Mouse (Mus musculus): ENCODE data around the gene Vmn1r1. TPM values are rescaled to one million over a fixed set of nuclear protein-coding genes. Genes with fewer than 3 reads are reported as not detected.

Gene Vmn1r1
- total and polyA plus RNA-seq, 3 experiments = 0.22 TPM; not detected in 2

DNA sequence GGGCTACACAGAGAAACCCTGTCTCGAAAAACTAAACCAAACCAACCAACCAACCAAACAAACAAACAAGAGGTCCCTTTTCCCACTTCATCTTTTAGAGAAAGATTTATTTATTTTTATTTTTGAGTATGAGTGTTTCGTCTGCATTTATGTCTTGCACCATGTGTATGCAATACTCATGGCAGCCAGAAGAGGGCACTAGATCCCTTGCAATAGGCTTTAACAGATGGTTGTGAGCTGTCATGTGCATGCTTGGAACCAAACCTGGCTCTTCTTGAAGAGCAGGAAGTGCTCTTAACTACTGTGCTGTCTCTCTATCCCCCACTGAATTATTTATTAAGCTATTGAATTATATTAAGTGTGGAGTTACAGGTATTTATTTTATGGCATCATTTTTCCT lies 14.3 kb downstream of the Vmn1r1 start:
- H3K4me1 ChIP-seq (ENCODE audit: insufficient read depth, low read depth, low read length) = peaks cover 5% of the 10 kb centered on the region; the same call in 1 of the 2 replicates
- DNase-seq (ENCODE audit: low spot score) (no peak), ATAC-seq (ENCODE audit: extremely low read depth, insufficient number of reproducible peaks, low FRiP score, poor library complexity, severe bottlenecking) (no peak)
- peaks cover 3% of the 10 kb centered on the region; the same call in 1 of the 2 replicates for H3K27me3 ChIP-seq (ENCODE audit: insufficient read depth, low read length)
- TF ChIP-seq TAL1 (conservative IDR thresholded peaks at IDR 0.05; ENCODE audit: low read depth, low read length) (no peak), CTCF (IDR thresholded peaks at IDR 0.05; ENCODE audit: low read depth, low read length) (peak; percentile 56)
- no peaks in the 10 kb centered on the region for H3K36me3 ChIP-seq (replicated peaks)
- H3K4me3 ChIP-seq (ENCODE audit: low read depth, low read length) = no peak overlapping the region
- no peaks in the 10 kb centered on the region for H3K9me3 ChIP-seq (replicated peaks)

- Histone ChIP-seq H3K9me3 (replicated peaks) (no peaks in the 10 kb centered on the region), H3K36me3 (replicated peaks) (no peaks in the 10 kb centered on the region), H3K27me3 (ENCODE audit: insufficient read depth, low read length) (peaks cover 3% of the 10 kb centered on the region; the same call in 1 of the 2 replicates), H3K4me3 (ENCODE audit: low read depth, low read length) (no peak overlapping the region), H3K4me1 (ENCODE audit: insufficient read depth, low read depth, low read length) (peaks cover 5% of the 10 kb centered on the region; the same call in 1 of the 2 replicates)
- DNase-seq (ENCODE audit: low spot score) (no peak), ATAC-seq (ENCODE audit: extremely low read depth, insufficient number of reproducible peaks, low FRiP score, poor library complexity, severe bottlenecking) (no peak)
- no peak for TF ChIP-seq TAL1 (conservative IDR thresholded peaks at IDR 0.05; ENCODE audit: low read depth, low read length)
- TF ChIP-seq GATA2 (IDR thresholded peaks at IDR 0.05; ENCODE audit: borderline replicate concordance, low read depth, low read length) = no peak
- no peak for TF ChIP-seq GATA1 (IDR thresholded peaks at IDR 0.05; ENCODE audit: borderline replicate concordance, low read length)
- no peak for TF ChIP-seq CTCF (IDR thresholded peaks at IDR 0.05; ENCODE audit: low read depth, low read length)
- TF ChIP-seq POLR2AphosphoS5 (IDR thresholded peaks at IDR 0.05; ENCODE audit: insufficient replicate concordance, low read depth, low read length) = no peak
Observed at GRCm38 (mm10) chr1:182148864-182149514, 15.3 kb downstream of the Vmn1r1 start.

DNA sequence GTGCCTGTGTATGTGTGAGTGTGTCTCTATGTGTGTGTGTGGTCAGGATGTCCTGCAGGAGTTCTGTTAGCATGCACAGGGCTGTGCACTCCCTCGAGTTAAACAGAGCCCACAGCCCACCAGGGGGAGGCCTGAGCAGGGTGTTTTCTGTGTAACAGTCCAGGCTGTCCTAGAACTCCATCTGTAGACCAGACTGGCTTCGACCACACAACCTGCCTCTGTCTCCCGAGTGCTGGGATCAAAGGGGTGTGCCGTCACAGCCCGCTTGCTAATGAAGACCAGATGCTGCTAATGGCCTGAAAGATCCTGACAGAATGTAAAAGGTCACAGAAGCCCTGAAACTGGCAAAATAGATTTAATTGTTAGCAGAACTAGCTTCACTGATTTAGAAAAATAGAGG lies 18.7 kb downstream of the Vmn1r1 start:
- TF ChIP-seq GATA2 (IDR thresholded peaks at IDR 0.05; ENCODE audit: borderline replicate concordance, low read depth, low read length) = no peak
- TF ChIP-seq POLR2AphosphoS5 (IDR thresholded peaks at IDR 0.05; ENCODE audit: insufficient replicate concordance, low read depth, low read length) = no peak
- TF ChIP-seq CTCF (IDR thresholded peaks at IDR 0.05; ENCODE audit: low read depth, low read length) = no peak
- no peak for TF ChIP-seq GATA1 (IDR thresholded peaks at IDR 0.05; ENCODE audit: borderline replicate concordance, low read length)
- TF ChIP-seq TAL1 (conservative IDR thresholded peaks at IDR 0.05; ENCODE audit: low read depth, low read length) = no peak
- Histone ChIP-seq H3K27me3 (ENCODE audit: insufficient read depth, low read length) (peaks cover 7% of the 10 kb centered on the region; the same call in 1 of the 2 replicates), H3K9me3 (replicated peaks) (no peaks in the 10 kb centered on the region), H3K36me3 (replicated peaks) (no peaks in the 10 kb centered on the region), H3K4me1 (ENCODE audit: insufficient read depth, low read depth, low read length) (peaks cover 5% of the 10 kb centered on the region; the same call in 1 of the 2 replicates), H3K4me3 (ENCODE audit: low read depth, low read length) (no peak overlapping the region)
- DNase-seq (ENCODE audit: low spot score) = no peak
- no peak for ATAC-seq (ENCODE audit: extremely low read depth, insufficient number of reproducible peaks, low FRiP score, poor library complexity, severe bottlenecking)

DNA sequence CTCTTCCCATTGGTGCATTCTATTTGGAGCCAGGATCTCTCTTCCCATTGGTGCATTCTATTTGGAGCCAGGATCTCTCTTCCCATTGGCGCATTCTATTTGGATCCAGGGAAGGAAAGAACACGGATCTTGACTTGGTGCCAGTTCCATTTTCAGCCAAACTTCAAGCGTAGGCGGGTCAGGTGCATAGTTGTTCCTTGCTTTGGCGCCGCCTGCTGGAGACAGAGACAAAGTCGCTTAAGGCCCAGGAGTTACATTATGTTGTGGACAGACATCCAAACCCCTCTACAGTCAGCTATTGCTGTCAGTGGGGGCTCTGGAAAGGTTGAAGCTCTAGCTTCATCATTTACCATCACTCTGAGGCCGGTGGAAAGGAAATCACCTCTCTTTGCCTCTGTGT lies 21.0 kb downstream of the Vmn1r1 start:
- no peaks in the 10 kb centered on the region for H3K9me3 ChIP-seq (replicated peaks)
- H3K27me3 ChIP-seq (ENCODE audit: insufficient read depth, low read length) = peaks cover 18% of the 10 kb centered on the region; the same call in 1 of the 2 replicates
- no peaks in the 10 kb centered on the region for H3K36me3 ChIP-seq (replicated peaks)
- H3K4me3 ChIP-seq (ENCODE audit: low read depth, low read length) = no peak overlapping the region
- DNase-seq (ENCODE audit: low spot score) = peak; percentile 22
- H3K4me1 ChIP-seq (ENCODE audit: insufficient read depth, low read depth, low read length) = peaks cover 17% of the 10 kb centered on the region
- TF ChIP-seq GATA2 (IDR thresholded peaks at IDR 0.05; ENCODE audit: borderline replicate concordance, low read depth, low read length) = no peak
- 0 out of 2 replicates have a peak, but pooled peaks have one; percentile 19 for TF ChIP-seq CTCF (IDR thresholded peaks at IDR 0.05; ENCODE audit: low read depth, low read length)
- no peak for TF ChIP-seq TAL1 (conservative IDR thresholded peaks at IDR 0.05; ENCODE audit: low read depth, low read length)
- no peak for TF ChIP-seq GATA1 (IDR thresholded peaks at IDR 0.05; ENCODE audit: borderline replicate concordance, low read length)
- ATAC-seq (ENCODE audit: extremely low read depth, insufficient number of reproducible peaks, low FRiP score, poor library complexity, severe bottlenecking) = peak; percentile 36

DNA sequence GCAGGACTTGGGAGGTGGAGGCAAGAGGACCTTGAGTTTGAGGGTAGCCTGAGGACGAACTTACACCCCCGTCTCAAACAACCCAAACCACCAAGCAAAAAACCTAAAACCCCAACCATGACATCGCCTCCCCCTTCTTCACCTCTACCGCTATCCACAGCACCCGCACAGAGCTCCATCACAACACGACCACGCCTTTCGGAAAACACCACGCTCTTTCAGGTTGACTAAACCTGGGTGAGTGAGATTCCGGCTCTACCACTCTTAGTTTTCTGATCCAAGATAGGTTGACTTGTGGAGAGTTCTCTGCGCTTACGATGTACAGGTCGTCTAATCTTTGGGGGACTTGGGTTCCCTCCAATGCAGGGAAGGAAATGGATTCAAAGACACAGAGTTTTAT lies 21.6 kb downstream of the Vmn1r1 start:
- no peak for TF ChIP-seq GATA1 (IDR thresholded peaks at IDR 0.05; ENCODE audit: borderline replicate concordance, low read length)
- TF ChIP-seq GATA2 (IDR thresholded peaks at IDR 0.05; ENCODE audit: borderline replicate concordance, low read depth, low read length) = no peak
- TF ChIP-seq CTCF (IDR thresholded peaks at IDR 0.05; ENCODE audit: low read depth, low read length) = no peak
- no peak for TF ChIP-seq POLR2AphosphoS5 (IDR thresholded peaks at IDR 0.05; ENCODE audit: insufficient replicate concordance, low read depth, low read length)
- no peak for TF ChIP-seq TAL1 (conservative IDR thresholded peaks at IDR 0.05; ENCODE audit: low read depth, low read length)
- H3K4me3 ChIP-seq (ENCODE audit: low read depth, low read length) = no peak overlapping the region
- no peaks in the 10 kb centered on the region for H3K9me3 ChIP-seq (replicated peaks)
- no peak for ATAC-seq (ENCODE audit: extremely low read depth, insufficient number of reproducible peaks, low FRiP score, poor library complexity, severe bottlenecking)
- H3K4me1 ChIP-seq (ENCODE audit: insufficient read depth, low read depth, low read length) = peaks cover 13% of the 10 kb centered on the region
- no peak for DNase-seq (ENCODE audit: low spot score)
- no peaks in the 10 kb centered on the region for H3K36me3 ChIP-seq (replicated peaks)
- H3K27me3 ChIP-seq (ENCODE audit: insufficient read depth, low read length) = peaks cover 18% of the 10 kb centered on the region; the same call in 1 of the 2 replicates

GRCm38 (mm10) chr1:182140370-182140769 lies 23.9 kb downstream of the Vmn1r1 start:
- ATAC-seq (ENCODE audit: extremely low read depth, insufficient number of reproducible peaks, low FRiP score, poor library complexity, severe bottlenecking) (peak; percentile 76), DNase-seq (ENCODE audit: low spot score) (peak; percentile 76)
- TF ChIP-seq CTCF (IDR thresholded peaks at IDR 0.05; ENCODE audit: low read depth, low read length) = peak; percentile 86
- no peak for TF ChIP-seq POLR2AphosphoS5 (IDR thresholded peaks at IDR 0.05; ENCODE audit: insufficient replicate concordance, low read depth, low read length)
- no peaks in the 10 kb centered on the region for H3K36me3 ChIP-seq (replicated peaks)
- peaks cover 15% of the 10 kb centered on the region; the same call in 1 of the 2 replicates for H3K27me3 ChIP-seq (ENCODE audit: insufficient read depth, low read length)
- H3K4me1 ChIP-seq (ENCODE audit: insufficient read depth, low read depth, low read length) = peaks cover 13% of the 10 kb centered on the region
- H3K9me3 ChIP-seq (replicated peaks) = no peaks in the 10 kb centered on the region
- no peak overlapping the region for H3K4me3 ChIP-seq (ENCODE audit: low read depth, low read length)
